Mouse (Mus musculus) cerebellum, adult 9-10 months (tissue): ENCODE measurements around the gene Cutc.

Experiments
- DNase-seq: peaks from one replicate; pipeline ENCODE4 v3.0.0; 2022

The Cutc gene

DNA sequence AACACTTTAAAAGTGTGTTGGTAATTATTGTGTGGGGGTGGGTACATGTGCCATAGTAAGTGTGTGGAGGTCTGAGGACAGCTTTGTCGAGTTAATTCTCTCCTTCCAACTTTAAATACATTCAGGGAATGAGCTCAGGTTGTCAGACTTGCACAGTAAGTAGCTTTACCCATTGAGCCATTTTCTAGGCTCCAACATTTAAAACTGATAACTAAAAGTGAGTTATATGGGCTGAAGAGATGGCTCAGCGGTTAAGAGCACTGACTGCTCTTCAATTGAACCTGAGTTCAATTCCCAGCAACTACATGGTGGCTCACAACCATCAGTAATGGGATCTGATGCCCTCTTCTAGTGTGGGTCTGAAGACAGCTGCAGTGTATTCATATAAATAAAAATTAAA, 1.4 kb downstream of the Cutc start:
- DNase-seq: peak; percentile 18

- DNase-seq: no peak
These were observed 2.1 kb downstream of the Cutc start for GRCm38 (mm10) chr19:43754872-43755271.

DNA sequence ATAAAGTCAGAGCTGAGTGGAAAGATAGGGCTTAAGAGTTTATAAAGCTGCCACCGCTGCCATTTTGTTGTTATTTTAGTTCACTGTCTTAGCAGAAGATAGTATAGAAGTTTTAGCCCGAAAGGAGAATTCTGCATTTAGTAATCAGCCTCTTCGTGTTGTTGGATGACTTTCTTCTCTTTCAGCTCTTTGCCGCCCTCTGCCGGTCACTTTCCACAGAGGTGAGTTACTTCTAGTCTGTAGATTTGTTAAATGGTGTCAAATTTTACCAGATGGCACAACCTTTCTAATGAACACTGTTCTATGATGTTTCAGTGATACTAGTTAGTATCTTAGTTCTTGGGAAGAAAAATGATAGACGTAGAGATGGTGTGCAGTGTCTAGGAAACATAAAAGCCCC, 7.7 kb downstream of the Cutc start:
- peak; percentile 67 for DNase-seq

DNA sequence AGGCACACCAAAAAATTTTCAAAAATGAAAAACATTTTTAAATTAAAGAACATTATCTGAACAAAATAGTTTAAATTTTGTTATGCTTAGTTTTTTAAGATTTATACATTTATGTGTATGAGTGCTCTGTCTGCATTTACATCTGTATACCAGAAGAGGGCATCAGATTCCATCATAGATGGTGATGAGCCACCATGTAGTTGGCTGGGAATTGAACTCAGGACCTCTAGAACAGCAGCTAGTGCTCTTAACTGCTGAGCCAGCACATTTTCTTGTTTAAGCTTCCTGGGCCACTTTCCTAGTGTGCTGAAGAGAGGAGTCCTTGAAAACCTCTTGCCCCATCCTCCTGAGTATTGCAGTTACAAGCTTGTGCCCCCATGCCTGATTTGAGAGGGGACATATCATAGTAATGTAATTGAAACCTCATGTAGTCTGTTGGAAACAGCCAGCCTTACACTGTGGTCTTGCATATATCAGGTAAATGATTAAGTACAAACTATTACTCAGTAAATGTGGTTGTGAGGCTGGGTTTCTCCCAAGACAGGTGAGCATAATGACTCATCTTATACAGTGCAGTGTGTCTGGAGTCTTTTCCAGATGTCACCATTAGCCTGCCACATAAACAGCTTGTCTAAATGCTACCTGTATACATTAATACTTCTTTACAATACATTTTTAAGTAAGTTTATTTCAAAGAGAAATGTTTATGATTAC, 8.9 kb downstream of the Cutc start:
- DNase-seq: no peak

DNA sequence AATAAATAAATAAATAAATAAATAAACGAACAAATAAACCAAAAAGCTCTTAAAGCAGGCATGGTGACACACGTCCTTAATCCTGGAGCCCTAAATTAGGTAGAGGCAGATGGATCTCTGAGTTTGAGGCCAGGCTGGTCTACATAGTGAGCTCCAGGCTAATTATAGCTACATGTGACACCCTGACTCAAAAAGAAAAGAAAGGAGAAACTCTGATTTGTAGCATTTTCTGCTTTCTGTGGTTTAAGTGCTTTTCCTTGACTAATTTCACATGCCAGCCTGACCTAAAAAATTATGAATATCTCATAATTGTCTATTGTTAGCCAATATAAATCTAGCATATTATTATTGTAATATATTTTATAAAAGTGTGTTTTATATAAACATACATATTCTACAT, 9.6 kb downstream of the Cutc start:
- no peak for DNase-seq

GRCm38 (mm10) chr19:43766451-43766850, 13.7 kb downstream of the Cutc start:
- no peak for DNase-seq

- DNase-seq: no peak
These were observed 14.9 kb downstream of the Cutc start for GRCm38 (mm10) chr19:43767549-43768322.

DNA sequence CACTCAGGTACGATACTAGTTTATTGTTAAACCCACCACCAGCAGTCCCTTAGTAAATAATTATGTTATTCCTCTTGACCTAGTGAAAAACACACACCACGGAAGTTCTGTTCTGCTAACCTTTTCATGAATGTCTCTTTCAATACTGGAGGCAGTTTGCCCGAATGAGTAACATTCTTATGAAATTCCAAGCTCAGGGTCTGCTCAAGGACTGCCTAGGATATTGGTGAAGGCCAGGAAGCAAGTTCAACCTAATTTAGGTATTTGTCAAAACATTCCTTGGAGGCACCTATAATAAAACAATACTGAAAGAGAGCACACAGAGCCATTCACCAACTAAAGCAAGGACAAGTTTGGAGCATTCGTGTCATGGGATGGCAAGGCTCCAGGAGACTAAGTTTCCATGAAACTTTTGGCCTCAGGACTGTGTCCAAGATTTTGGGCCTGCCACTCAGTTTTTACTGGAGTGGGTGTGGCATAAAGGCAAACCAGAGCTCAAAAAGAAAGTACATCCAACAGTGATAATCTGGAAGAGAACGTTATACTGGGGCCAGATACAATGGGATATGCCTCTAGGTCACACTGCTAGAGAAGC, 16.7 kb downstream of the Cutc start:
- no peak for DNase-seq

DNA sequence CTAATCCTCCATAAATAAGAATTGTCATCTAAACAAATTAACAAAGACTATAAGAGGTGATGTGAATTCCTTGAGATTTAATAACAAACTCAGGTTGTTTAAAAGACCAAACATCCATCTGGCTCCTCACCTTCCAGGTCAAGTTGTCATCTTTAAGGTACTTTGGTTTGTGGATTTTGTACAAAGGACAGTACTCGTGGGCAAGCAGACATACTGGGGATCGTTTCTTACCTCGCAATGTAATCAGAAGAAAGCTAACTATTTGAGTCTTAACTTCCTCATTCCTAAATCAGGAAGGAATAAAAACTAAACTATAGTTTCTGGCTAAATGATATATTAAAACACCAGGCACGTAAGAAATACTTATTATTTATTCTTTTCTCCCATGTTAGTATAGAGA, 17.8 kb downstream of the Cutc start:
- DNase-seq: no peak

DNA sequence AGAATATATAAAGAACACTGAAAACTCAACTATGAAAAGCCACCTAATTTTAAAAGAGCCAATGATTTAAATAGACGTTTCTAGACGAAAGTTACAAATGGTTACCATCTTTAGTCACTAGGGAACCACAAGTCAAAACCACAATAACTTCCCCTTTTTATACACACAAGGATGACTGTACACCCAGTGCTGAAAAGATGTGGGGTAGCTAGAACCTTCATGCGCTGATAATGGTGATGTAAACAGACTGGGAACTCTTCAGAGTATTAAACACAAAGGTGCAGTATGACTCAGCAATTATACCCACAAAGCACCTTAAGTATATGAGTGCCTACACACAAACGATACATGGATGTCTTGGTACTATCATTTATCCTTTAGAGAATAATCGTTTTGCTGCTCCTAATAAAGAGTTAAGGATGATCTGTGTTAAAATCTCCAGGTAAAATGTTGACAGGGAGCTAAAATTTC, 18.7 kb downstream of the Cutc start:
- DNase-seq: no peak

DNA sequence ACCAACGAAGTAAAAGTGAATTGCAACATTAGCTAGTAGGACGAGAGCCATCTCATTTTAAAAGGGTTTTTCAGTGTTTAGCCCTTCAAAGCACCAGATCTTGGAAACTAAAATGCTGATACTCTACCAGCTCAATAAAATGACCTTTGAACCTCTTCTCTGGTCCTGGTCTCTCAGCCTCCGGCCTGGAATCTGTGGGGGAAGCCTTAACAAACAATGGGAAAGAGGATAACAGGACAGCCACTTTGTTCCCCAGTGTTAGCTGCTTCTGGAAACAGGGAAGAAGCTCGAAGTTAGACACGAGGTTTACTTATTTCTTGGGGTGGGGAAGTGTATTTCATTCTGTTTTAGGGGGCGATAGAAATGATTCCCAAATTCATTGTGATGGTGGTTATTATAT, 19.5 kb downstream of the Cutc start:
- no peak for DNase-seq

DNA sequence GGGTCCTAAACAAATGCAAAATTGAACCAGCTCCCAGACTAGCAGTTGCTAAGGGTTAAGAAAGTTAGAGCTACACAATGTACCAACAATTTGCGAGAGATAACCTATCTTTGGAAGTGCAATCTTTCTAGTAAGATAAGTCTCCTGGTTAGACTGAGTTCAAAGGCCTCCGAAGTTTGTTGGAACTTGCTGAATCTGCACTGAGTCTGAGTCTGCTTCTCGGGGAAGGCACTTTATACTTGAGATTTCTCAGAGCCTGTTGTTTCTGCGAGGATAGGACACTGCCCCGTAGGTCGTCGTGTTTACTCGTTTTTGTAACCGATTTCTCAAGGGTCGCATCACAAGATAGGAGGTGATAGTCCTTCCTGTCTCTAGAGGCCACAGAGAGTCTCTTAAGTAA, 22.6 kb downstream of the Cutc start:
- DNase-seq: no peak

GRCm38 (mm10) chr19:43776561-43776960, 23.8 kb downstream of the Cutc start:
- DNase-seq: no peak

DNA sequence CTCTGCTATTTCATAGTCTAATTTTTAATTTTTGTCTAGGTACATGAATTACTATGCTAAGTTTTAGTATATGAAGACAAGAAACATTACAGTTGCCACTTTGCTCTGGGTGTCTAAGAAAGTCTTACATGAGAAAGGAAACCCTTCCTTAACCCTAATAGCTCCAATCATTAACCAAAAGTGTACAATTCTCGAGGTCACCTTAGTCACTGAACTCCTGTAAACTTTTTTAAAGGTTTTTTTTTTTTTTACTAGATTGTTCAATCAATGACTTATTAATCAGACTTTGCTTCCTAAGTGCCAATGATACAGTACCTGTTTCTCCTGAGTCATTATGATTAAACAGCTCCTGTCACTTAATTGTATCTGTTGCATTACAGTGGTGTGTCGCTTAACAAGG, 24.5 kb downstream of the Cutc start:
- no peak for DNase-seq

- no peak for DNase-seq
These were observed 27.6 kb downstream of the Cutc start for GRCm38 (mm10) chr19:43780391-43780790.

DNA sequence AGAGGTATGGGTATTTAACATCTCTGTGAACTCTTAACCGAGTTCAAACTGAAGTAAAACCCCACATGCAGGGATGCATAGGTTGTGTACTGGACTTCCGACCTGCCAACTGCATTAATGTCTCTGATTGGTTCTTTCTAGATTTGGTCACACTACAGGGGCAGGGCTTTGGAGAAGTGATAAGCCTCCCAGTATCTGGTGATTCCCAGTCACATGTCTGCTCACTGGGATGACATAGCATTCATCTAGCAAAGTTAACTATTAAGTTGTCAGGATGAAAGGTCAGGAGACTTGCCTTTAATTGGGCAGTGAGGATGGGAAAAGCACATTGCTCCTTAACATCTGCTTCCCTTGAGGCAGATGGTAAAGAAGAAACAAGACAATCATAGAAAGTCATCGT, 29.2 kb downstream of the Cutc start, which contains the start of gene Abcc2:
Gene Abcc2, plus strand, starts transcription at position 213 of the 400 bp plus-strand sequence.
- DNase-seq: no peak

- no peak for DNase-seq
These were observed 32.0 kb downstream of the Cutc start for GRCm38 (mm10) chr19:43784761-43785160.

DNA sequence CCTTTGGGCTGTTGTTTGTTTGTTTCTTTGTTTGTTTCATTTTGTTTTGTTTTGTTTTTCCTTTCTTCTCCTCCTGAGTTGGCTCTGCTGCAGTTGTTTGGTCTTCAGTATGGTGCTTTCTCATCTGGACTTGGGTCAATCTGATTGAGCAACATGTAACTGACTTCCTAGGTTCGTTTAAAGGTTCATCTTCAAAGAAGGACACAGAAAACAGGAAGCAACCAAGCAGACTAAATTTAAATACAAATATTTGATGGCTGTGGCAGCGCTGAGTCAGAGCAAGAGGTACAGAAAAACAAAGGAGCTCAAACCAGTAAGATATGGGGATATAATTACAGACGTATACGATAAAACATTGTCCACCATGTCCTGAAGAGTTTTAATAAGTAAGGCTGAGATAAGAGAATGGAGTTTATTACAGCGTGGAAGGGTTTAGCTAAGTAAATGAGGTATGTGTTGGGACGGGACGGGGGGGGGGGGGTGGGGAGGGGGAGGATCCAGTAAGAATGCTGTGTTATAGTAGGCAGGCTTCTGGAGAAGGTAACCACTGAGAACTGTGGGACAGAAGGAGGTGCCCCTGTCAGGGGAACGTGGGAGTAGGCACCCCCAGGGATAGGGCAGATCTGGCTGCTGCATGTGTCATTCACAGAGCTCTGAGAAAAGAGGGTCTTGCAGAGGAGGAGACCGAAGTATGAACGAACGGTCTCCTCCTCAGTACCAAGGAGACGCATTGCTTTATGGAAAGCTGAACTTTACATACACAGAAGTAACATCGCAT, 33.6 kb downstream of the Cutc start:
- no peak for DNase-seq

- DNase-seq: no peak
These were observed 37.0 kb downstream of the Cutc start for GRCm38 (mm10) chr19:43789817-43790216.

DNA sequence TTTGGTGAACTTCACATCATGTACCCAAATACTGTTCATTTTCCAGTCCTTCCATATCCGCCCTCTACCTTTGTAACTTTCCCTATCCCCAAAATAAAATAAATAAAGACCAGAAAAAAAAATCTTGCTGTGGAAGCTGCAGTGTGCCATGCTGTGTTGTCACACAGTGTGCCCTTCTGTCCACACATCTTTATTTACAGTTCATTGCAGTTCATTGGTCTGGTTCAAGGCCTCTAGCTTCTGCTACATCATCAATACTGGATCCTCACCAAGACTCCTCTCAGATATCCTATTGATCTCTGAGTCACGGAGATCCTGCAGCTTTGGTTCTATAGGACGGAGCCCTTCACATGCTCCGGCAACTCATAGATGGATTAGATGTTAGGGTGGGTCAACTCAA, 39.7 kb downstream of the Cutc start:
- no peak for DNase-seq

GRCm38 (mm10) chr19:43793951-43794350, 41.2 kb downstream of the Cutc start:
- DNase-seq: no peak

DNA sequence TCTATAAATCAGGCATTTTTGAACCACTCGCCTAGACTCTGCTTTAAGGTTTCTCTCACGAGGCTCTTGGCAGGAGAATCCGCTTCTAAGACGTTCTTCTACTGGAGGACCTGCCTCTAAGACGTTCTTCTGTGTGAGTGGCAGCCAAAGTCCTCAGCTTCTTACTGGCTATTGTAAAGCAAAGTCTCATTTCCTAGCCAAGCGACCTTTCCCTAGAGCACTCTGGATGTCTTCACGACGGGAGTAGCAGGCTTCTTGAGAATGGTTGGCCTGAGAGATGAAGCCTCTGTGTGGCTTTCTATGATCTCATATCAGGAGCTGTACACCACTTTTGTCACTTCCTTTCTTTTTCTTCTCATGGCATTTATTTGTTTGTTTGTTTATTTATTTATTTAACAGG, 42.7 kb downstream of the Cutc start:
- DNase-seq: no peak

- DNase-seq: no peak
These were observed 44.4 kb downstream of the Cutc start for GRCm38 (mm10) chr19:43797216-43797615.
